Mouse (Mus musculus) neural tube, embryonic 14.5 days (tissue): ENCODE measurements at regions not wholly inside any gene's neighbourhood (a gene's known extent, or its start where the extent isn't known, plus 50 kb on each side); places are given as distances from the start of the nearest gene placed in this dataset.

Source experiments
- ATAC-seq: fragments of 200-750 bp; cut with Nextera tagmentation; 2 replicates; pipeline ENCODE4 v1.8.0; 2017; ENCODE audit warnings: low read depth, mild to moderate bottlenecking, moderate TSS enrichment, moderate library complexity
- H3K27ac ChIP-seq: fragments of 300-500 bp; sonication (generic); 2 replicates; pipeline ENCODE4 v1.5.1; 2014; ENCODE audit warnings: low read depth, mild to moderate bottlenecking, control low read depth, low read length, moderate library complexity, mixed read lengths
- H3K27me3 ChIP-seq: fragments of 300-500 bp; sonication (generic); 2 replicates; pipeline ENCODE4 v1.6.1; 2014; ENCODE audit warnings: low read length; ENCODE audit not compliant: control insufficient read depth, insufficient read depth
- H3K36me3 ChIP-seq: fragments of 300-500 bp; sonication (generic); 2 replicates; pipeline ENCODE4 v1.6.1; 2014; ENCODE audit warnings: low read length, mixed read lengths; ENCODE audit not compliant: control insufficient read depth, insufficient read depth
- H3K4me1 ChIP-seq: fragments of 300-500 bp; sonication (generic); 2 replicates; pipeline ENCODE4 v1.6.1; 2014; ENCODE audit warnings: low read length; ENCODE audit not compliant: control insufficient read depth, insufficient read depth
- H3K4me2 ChIP-seq: fragments of 300-500 bp; sonication (generic); 2 replicates; pipeline ENCODE4 v1.6.1; 2014; ENCODE audit warnings: mild to moderate bottlenecking, low read depth, low read length, control low read depth
- H3K4me3 ChIP-seq: fragments of 300-500 bp; sonication (generic); 2 replicates; pipeline ENCODE4 v1.5.1; 2014; ENCODE audit warnings: low read depth, low read length, control low read depth, mixed read lengths
- H3K9ac ChIP-seq: fragments of 300-500 bp; sonication (generic); replicated peaks from 2 replicates; pipeline ENCODE4 v1.6.1; 2014; ENCODE audit warnings: low read depth, mild to moderate bottlenecking, control low read depth, low read length, mixed read lengths
- H3K9me3 ChIP-seq: fragments of 300-500 bp; sonication (generic); 2 replicates; pipeline ENCODE4 v1.6.1; 2016; ENCODE audit warnings: low read length; ENCODE audit not compliant: control insufficient read depth
- WGBS: fragments of 180-500 bp; shearing (Covaris S2); extraction: QIAGEN DNeasy Blood & Tissue Kit; methylation state at CpG from one replicate; pipeline ENCODE4 v1.1.7; 2014; 5-methylcytosine and 5-hydroxymethylcytosine counted together

DNA sequence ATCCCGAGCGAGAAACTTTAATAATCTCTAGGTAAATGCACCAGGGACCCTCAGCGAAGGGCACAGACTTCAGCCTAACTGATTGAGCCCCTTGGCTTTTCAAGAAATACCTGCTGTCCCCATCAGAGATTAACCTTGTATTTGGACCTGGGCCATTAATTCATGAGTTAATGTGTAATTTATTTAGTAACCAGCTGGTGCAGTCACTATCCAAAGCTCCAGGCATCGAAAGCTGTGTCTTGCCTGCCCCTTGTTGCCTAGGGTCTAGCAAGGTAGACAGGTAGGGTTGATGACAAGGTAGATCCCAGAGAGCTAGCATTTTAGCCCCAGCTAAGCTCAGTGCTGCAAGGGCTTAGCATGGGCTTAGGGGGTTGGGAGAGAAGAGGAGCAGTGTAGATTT is 80.9 kb upstream of the Runx1 start:
- no peaks in the 10 kb centered on the region for H3K36me3 ChIP-seq
- H3K4me3 ChIP-seq: no peak overlapping the region
- ATAC-seq: no peak
- H3K9me3 ChIP-seq: no peaks in the 10 kb centered on the region
- WGBS: 88% methylated on average over 4 of the region's 4 CpGs
- H3K4me2 ChIP-seq: no peak overlapping the region
- no peaks in the 10 kb centered on the region for H3K27me3 ChIP-seq
- no peak overlapping the region for H3K27ac ChIP-seq
- no peaks in the 10 kb centered on the region for H3K4me1 ChIP-seq
- H3K9ac ChIP-seq: no peak overlapping the region

DNA sequence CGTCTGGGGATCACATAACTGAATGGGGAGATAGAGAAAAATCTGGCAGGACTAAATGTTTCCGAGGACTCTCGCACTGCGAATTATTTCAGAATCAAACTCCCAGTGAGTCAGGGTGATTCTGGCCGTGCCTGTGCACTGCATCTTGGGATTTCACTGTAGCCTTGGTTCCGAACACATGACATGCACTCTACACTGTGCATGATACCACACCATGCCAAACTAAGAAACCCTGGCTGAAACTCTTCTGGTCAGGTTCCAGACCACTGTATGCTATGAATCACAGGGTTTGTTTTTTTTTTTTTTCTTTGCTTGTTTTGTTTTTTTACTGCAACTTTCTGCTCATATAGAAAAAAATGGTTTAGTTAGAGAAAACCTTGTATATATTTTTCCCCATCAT is 79.7 kb upstream of the Runx1 start:
- ATAC-seq: no peak
- no peaks in the 10 kb centered on the region for H3K4me1 ChIP-seq
- no peaks in the 10 kb centered on the region for H3K9me3 ChIP-seq
- WGBS: 92% methylated on average over 6 of the region's 6 CpGs
- no peaks in the 10 kb centered on the region for H3K27me3 ChIP-seq
- H3K9ac ChIP-seq: no peak overlapping the region
- H3K4me3 ChIP-seq: no peak overlapping the region
- no peaks in the 10 kb centered on the region for H3K36me3 ChIP-seq
- no peak overlapping the region for H3K4me2 ChIP-seq
- H3K27ac ChIP-seq: no peak overlapping the region

DNA sequence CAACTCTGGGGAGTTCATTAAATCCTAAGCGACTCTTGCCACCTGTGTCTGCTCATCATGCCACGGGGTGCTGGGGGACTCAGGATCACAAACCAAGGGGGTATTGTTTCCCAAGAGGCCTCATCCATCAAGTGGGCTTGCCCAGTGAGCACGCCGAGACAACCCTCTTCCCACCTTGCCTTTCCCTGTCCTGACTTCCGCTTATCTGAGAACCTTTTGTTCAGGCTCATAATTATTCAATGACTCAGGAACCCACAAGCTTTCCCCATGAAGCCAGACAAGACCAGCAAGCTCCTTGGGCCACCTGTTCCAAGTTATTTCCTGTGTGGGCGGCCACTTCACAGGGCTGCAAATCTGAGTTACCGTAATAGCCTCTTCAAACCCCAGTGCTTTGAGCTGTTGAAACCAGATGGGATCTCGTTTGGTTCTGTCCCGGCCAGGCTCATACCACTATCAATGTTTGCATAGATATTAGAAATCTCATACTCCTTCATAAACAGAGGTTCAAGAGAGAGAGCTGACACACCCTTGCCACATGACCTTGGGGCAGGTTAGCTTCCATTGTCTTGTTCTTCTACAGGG is 78.0 kb upstream of the Runx1 start:
- WGBS: 66% methylated on average over 9 of the region's 9 CpGs
- Histone ChIP-seq H3K4me1 (no peaks in the 10 kb centered on the region), H3K9me3 (no peaks in the 10 kb centered on the region), H3K4me2 (no peak overlapping the region), H3K27me3 (no peaks in the 10 kb centered on the region), H3K4me3 (no peak overlapping the region), H3K27ac (no peak overlapping the region), H3K9ac (no peak overlapping the region), H3K36me3 (no peaks in the 10 kb centered on the region)
- ATAC-seq: no peak

DNA sequence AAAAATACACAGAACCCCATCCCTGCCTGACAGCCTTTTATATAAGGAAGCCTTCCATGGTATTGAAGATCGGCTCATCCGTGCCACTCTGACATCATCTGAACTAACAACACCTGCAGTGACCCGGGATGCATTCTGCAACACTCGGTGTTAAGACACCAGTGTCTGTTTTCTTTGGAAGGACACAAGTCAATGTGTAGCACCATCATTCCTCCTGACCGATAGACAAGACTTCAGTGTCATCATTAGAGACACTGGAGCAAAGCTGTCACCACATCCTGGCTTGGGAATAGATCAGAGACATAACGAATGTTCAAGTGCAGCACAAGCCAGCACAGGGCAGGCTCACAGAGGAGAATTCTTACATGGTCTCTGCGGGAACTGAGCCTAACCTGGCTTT is 77.5 kb upstream of the Runx1 start:
- no peaks in the 10 kb centered on the region for H3K36me3 ChIP-seq
- no peak overlapping the region for H3K9ac ChIP-seq
- H3K4me2 ChIP-seq: no peak overlapping the region
- no peaks in the 10 kb centered on the region for H3K27me3 ChIP-seq
- H3K4me1 ChIP-seq: no peaks in the 10 kb centered on the region
- no peak for ATAC-seq
- H3K4me3 ChIP-seq: no peak overlapping the region
- no peaks in the 10 kb centered on the region for H3K9me3 ChIP-seq
- 88% methylated on average over 7 of the region's 7 CpGs for WGBS
- no peak overlapping the region for H3K27ac ChIP-seq

DNA sequence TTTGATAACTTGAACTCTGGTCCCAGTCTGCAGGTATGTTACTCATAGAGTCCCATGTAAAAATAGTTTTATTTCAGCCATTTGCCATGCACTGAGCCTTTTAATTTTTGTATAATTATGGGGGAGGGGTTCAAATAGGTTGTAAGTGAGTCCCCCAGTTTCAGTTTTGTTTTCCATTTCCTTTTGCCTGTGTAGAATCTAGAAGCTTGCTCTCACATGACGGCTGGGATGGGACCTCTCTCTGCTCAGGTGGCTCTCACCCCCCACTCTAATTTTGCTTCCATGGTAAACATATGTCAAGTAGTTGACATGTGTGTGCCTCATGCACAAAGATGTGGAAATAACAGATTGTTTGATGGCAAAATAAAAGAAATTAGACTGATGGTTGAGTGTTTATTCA is 73.8 kb upstream of the Runx1 start:
- no peaks in the 10 kb centered on the region for H3K4me1 ChIP-seq
- H3K27me3 ChIP-seq: no peaks in the 10 kb centered on the region
- H3K36me3 ChIP-seq: no peaks in the 10 kb centered on the region
- H3K27ac ChIP-seq: no peak overlapping the region
- H3K4me2 ChIP-seq: no peak overlapping the region
- H3K4me3 ChIP-seq: no peak overlapping the region
- 88% methylated on average over 1 of the region's 1 CpGs for WGBS
- H3K9ac ChIP-seq: no peak overlapping the region
- ATAC-seq: no peak
- no peaks in the 10 kb centered on the region for H3K9me3 ChIP-seq

DNA sequence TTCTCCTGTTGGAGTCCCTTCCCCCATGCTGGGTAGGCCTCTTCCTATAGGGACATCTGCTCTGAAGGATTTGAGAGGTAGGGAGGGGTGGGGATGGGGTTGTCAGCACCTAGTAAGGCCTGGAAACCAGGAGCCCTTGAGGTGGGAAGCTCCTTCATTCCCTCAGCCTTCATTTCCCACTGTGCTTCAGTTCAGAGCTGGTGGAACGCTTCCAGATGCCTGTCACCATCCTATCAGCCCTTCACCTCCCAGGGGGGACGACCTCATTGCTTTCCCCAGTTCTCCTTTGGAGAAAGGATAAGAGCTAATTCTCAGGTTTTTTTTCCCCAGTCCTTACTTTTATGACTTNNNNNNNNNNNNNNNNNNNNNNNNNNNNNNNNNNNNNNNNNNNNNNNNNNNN is 65.8 kb upstream of the Runx1 start:
- H3K9me3 ChIP-seq: no peaks in the 10 kb centered on the region
- no peaks in the 10 kb centered on the region for H3K4me1 ChIP-seq
- no peak overlapping the region for H3K4me3 ChIP-seq
- H3K9ac ChIP-seq: no peak overlapping the region
- H3K27me3 ChIP-seq: no peaks in the 10 kb centered on the region
- H3K36me3 ChIP-seq: no peaks in the 10 kb centered on the region
- ATAC-seq: no peak
- WGBS: 59% methylated on average over 2 of the region's 2 CpGs
- no peak overlapping the region for H3K4me2 ChIP-seq
- no peak overlapping the region for H3K27ac ChIP-seq

DNA sequence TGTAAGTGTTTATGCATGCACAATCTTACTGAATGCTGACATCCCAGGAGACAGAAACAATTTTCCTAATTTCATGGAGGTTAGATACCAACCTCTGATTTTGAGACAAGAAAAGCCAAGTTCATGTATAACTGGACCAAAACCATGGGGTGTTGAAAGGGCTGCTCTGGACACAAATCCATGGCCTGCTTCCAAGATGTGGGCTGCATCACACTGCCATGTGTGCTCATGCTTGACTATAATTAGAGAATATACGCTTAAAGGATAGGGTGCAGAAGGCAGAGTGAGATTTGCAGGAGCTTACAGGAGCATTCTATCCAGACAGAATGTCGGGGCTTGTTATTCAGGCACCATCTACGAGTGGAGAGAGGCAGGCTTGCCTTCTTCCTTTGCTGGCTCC is 64.8 kb upstream of the Runx1 start:
- Histone ChIP-seq H3K36me3 (no peaks in the 10 kb centered on the region), H3K4me3 (no peak overlapping the region), H3K27me3 (no peaks in the 10 kb centered on the region), H3K27ac (no peak overlapping the region), H3K9ac (no peak overlapping the region), H3K9me3 (no peaks in the 10 kb centered on the region), H3K4me1 (no peaks in the 10 kb centered on the region), H3K4me2 (no peak overlapping the region)
- 84% methylated on average over 3 of the region's 3 CpGs for whole genome bisulfite sequencing
- ATAC-seq: no peak

DNA sequence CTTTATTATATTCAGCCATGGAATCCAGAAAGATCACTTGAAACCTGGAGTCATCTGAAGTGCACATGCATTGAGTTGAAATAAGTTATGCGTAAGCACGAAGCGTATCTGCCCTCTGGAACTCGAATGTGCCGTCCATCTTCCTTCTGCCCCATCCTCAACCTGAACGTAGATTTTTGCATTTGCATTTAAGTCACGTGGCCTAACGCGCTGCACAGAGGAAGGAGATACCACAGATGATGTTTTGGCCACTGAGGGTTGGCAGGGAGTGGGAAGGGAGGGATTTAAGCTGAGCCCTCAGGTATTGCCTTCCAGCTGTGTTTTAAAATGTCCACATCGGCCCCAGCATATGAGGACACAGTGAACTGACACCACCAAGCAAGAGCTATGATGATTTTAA is 63.6 kb upstream of the Runx1 start:
- Histone ChIP-seq H3K27me3 (no peaks in the 10 kb centered on the region), H3K27ac (no peak overlapping the region)
- WGBS: 89% methylated on average over 10 of the region's 10 CpGs

DNA sequence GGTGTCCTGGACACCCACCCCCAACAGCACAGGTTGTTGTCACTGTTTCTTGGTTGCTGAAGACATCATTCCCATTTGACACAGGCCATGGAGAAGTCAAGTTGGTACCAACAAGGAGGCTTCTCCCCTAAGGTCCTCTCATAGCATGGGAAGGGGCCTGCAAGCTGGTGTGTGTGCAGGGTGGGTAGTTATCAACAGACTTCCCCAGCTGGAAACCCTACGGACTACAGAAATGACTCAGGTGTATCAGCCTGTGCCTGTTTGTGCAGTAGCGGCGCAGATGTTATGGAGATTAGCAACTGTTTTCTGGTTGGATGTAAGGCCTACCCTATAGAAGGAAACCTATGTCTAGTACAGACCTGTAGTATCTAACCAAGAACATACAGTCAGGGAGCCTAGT is 60.3 kb upstream of the Runx1 start:
- ATAC-seq: no peak
- Histone ChIP-seq H3K9me3 (no peaks in the 10 kb centered on the region), H3K9ac (no peak overlapping the region), H3K4me2 (no peak overlapping the region), H3K4me1 (no peaks in the 10 kb centered on the region), H3K27ac (no peak overlapping the region), H3K27me3 (no peaks in the 10 kb centered on the region), H3K4me3 (no peak overlapping the region), H3K36me3 (no peaks in the 10 kb centered on the region)
- 96% methylated on average over 3 of the region's 3 CpGs for WGBS

More for the DNA sequence above, 63.6 kb upstream of the Runx1 start:
- Histone ChIP-seq H3K4me2 (no peak overlapping the region), H3K36me3 (no peaks in the 10 kb centered on the region), H3K9me3 (no peaks in the 10 kb centered on the region), H3K9ac (no peak overlapping the region), H3K4me3 (no peak overlapping the region), H3K4me1 (no peaks in the 10 kb centered on the region)
- no peak for ATAC-seq

DNA sequence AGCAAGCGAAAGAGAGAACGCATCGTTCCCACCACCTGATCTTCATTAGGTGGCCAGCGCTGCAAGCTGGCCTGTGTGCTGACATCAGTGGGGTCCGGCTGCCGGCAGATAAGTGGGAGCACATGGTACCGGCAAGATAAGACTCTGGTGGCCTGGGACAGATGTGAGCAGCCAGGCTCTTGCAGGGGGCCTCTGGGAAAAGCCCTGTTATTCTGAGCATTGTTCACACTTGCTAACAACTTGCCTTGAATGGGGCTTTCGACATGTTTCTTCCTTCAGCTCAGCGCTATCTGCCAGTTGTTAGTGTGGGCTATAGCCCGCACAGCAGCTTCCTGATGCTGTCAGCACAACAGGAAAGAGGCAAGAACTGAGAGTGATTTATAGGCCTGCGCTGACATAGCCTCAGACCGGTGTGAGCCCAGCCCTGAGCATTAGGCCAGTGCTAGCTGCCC is 57.9 kb upstream of the Runx1 start:
- no peaks in the 10 kb centered on the region for H3K36me3 ChIP-seq
- H3K4me1 ChIP-seq: no peaks in the 10 kb centered on the region
- no peak overlapping the region for H3K4me2 ChIP-seq
- H3K27ac ChIP-seq: no peak overlapping the region
- H3K27me3 ChIP-seq: no peaks in the 10 kb centered on the region
- no peak overlapping the region for H3K9ac ChIP-seq
- no peak overlapping the region for H3K4me3 ChIP-seq
- H3K9me3 ChIP-seq: no peaks in the 10 kb centered on the region
- 57% methylated on average over 12 of the region's 12 CpGs for WGBS
- ATAC-seq: no peak
